Mouse (Mus musculus): ENCODE measurements around the gene Colgalt1. TPM values are rescaled to one million over a fixed set of nuclear protein-coding genes. Genes with fewer than 3 reads are reported as not detected.
A peak's percentile ranks its signal among the peaks of the same experiment; 100 is the strongest.

Colgalt1 gene
- total RNA-seq, 2 experiments from 2014 or later, result 88.2 to 88.6 TPM

- intact Hi-C loops (cut with DNase I), result no loop called here
- DNase-seq, result no peak
Observed at GRCm38 (mm10) chr8:71588762-71589161, 22.0 kb upstream of the Colgalt1 start.

- intact Hi-C loops (cut with DNase I), result no loop called here
- no peak for DNase-seq
Observed at GRCm38 (mm10) chr8:71591017-71591416, 19.8 kb upstream of the Colgalt1 start.

GRCm38 (mm10) chr8:71591471-71592373 lies 19.1 kb upstream of the Colgalt1 start, which contains the start of gene Pgls:
Gene Pgls (plus strand): TSS chr8:71592176.
- intact Hi-C loops (cut with DNase I), result no loop called here
- DNase-seq, result peak; percentile 97

GRCm38 (mm10) chr8:71592374-71593170 lies 18.2 kb upstream of the Colgalt1 start:
- intact Hi-C loops (cut with DNase I), result no loop called here
- DNase-seq, result peak; percentile 68

- intact Hi-C loops (cut with DNase I), result no loop called here
- DNase-seq, result no peak
Observed at GRCm38 (mm10) chr8:71593556-71594323, 17.1 kb upstream of the Colgalt1 start.

GRCm38 (mm10) chr8:71594324-71594722 lies 16.5 kb upstream of the Colgalt1 start:
- DNase-seq, result no peak
- intact Hi-C loops (cut with DNase I), result no loop called here

GRCm38 (mm10) chr8:71595862-71596261 lies 14.9 kb upstream of the Colgalt1 start:
- intact Hi-C loops (cut with DNase I), result loop anchor here (5.0 kb wide), 1 partner anchor 34 kb away; no protein-coding TSS in a partner anchor
- DNase-seq, result peak; percentile 93

- DNase-seq, result no peak
- intact Hi-C loops (cut with DNase I), result loop anchor here (5.0 kb wide), 1 partner anchor 34 kb away; no protein-coding TSS in a partner anchor
Observed at GRCm38 (mm10) chr8:71596384-71596783, 14.4 kb upstream of the Colgalt1 start.

- intact Hi-C loops (cut with DNase I), result loop anchor here (5.0 kb wide), 1 partner anchor 34 kb away; no protein-coding TSS in a partner anchor
- DNase-seq, result no peak
Observed at GRCm38 (mm10) chr8:71596798-71597197, 14.0 kb upstream of the Colgalt1 start.

- DNase-seq, result no peak
- intact Hi-C loops (cut with DNase I), result loop anchor here (5.0 kb wide), 1 partner anchor 35 kb away; no protein-coding TSS in a partner anchor
Observed at GRCm38 (mm10) chr8:71597451-71597850, 13.3 kb upstream of the Colgalt1 start, which contains the start of gene Fam129c. Gene Fam129c (plus strand): TSS chr8:71597648.

- intact Hi-C loops (cut with DNase I), result loop anchor here (5.0 kb wide), 1 partner anchor 36 kb away; no protein-coding TSS in a partner anchor
- DNase-seq, result no peak
Observed at GRCm38 (mm10) chr8:71598375-71598774, 12.4 kb upstream of the Colgalt1 start.

GRCm38 (mm10) chr8:71598841-71599240 lies 12.0 kb upstream of the Colgalt1 start:
- DNase-seq, result no peak
- intact Hi-C loops (cut with DNase I), result loop anchor here (5.0 kb wide), 1 partner anchor 37 kb away; no protein-coding TSS in a partner anchor

- DNase-seq, result no peak
- intact Hi-C loops (cut with DNase I), result no loop called here
Observed at GRCm38 (mm10) chr8:71601939-71602665, 8.7 kb upstream of the Colgalt1 start.

- intact Hi-C loops (cut with DNase I), result no loop called here
- DNase-seq, result no peak
Observed at GRCm38 (mm10) chr8:71602666-71603334, 8.0 kb upstream of the Colgalt1 start.

GRCm38 (mm10) chr8:71604021-71604420 lies 6.8 kb upstream of the Colgalt1 start:
- no peak for DNase-seq
- intact Hi-C loops (cut with DNase I), result no loop called here

GRCm38 (mm10) chr8:71612141-71612540 lies 1.3 kb downstream of the Colgalt1 start:
- intact Hi-C loops (cut with DNase I), result no loop called here
- no peak for DNase-seq

GRCm38 (mm10) chr8:71613418-71613817 lies 2.6 kb downstream of the Colgalt1 start:
- DNase-seq, result no peak
- intact Hi-C loops (cut with DNase I), result no loop called here

GRCm38 (mm10) chr8:71619786-71620185 lies 9.0 kb downstream of the Colgalt1 start:
- DNase-seq, result no peak
- intact Hi-C loops (cut with DNase I), result no loop called here

GRCm38 (mm10) chr8:71625088-71625487 lies 14.3 kb downstream of the Colgalt1 start:
- DNase-seq, result no peak
- intact Hi-C loops (cut with DNase I), result no loop called here
